Mouse (Mus musculus): ENCODE results near the gene Surf4. TPM values are rescaled to one million over a fixed set of nuclear protein-coding genes. Genes with fewer than 3 reads are reported as not detected.
A peak's percentile ranks its signal among the peaks of the same experiment; 100 is the strongest.

Surf4 gene
- polyA plus RNA-seq, 1 experiment from 2014 or later: 121 TPM

- Histone ChIP-seq H3K4me3 (ENCODE audit: low read depth, low read length) (no peak overlapping the region), H3K27ac (ENCODE audit: low read length) (peak overlapping the region; percentile 65), H3K27me3 (ENCODE audit: control insufficient read depth, insufficient read depth, low read depth, low read length) (no peaks in the 10 kb centered on the region), H3K4me1 (ENCODE audit: control insufficient read depth, low read depth, low read length) (peaks cover 13% of the 10 kb centered on the region), H3K4me2 (ENCODE audit: low read depth, low read length) (no peak overlapping the region), H3K9ac (ENCODE audit: low read depth, low read length) (no peak overlapping the region), H3K36me3 (ENCODE audit: control insufficient read depth, insufficient read depth) (peaks cover 32% of the 10 kb centered on the region), H3K9me3 (replicated peaks; ENCODE audit: control insufficient read depth, low read length) (no peaks in the 10 kb centered on the region)
- ATAC-seq (ENCODE audit: low read depth): peak; percentile 53
- WGBS (ENCODE audit: insufficient replicate concordance): 64% methylated on average over 2 of the region's 2 CpGs
Observed at GRCm38 (mm10) chr2:26957488-26957859, 23.7 kb upstream of the Surf4 start.

DNA sequence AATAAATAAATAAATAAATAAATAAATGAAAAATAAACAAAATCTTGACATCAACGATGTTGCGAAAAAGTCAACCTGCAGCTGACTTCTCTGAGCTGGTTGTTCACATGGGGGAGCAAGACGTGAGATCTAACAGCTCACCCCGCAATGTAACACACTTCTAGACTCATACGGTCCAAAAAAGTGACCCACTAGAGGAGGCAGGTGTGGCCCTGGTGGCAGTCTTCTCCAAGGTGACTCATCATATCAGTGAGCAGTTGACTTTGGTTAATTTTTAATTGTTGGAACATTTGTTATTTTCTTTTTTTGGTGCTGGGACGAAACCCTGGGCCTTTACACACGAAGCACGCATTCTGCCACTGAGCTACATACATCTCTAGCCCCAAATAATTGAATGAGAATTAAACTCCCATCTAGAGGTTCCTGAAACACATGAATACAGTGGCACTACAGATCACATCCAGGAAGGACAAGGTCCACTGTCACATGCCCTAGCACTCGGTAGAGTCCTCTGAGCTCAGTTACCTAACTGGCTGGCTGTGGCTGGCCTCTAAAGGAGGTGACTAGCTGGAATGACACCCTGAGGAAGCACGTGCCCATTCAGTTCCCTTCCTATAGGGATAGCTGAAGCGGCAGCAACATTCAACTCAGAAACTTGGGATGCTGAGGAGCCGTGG lies 23.2 kb upstream of the Surf4 start:
- ATAC-seq (ENCODE audit: low read depth): peak; percentile 86
- H3K27me3 ChIP-seq (ENCODE audit: control insufficient read depth, insufficient read depth, low read depth, low read length): no peaks in the 10 kb centered on the region
- no peak overlapping the region for H3K4me3 ChIP-seq (ENCODE audit: low read depth, low read length)
- peak overlapping the region; percentile 65 for H3K27ac ChIP-seq (ENCODE audit: low read length)
- peaks cover 33% of the 10 kb centered on the region for H3K36me3 ChIP-seq (ENCODE audit: control insufficient read depth, insufficient read depth)
- no peak overlapping the region for H3K4me2 ChIP-seq (ENCODE audit: low read depth, low read length)
- WGBS (ENCODE audit: insufficient replicate concordance): 73% methylated on average over 12 of the region's 12 CpGs
- H3K9ac ChIP-seq (ENCODE audit: low read depth, low read length): no peak overlapping the region
- no peaks in the 10 kb centered on the region for H3K9me3 ChIP-seq (replicated peaks; ENCODE audit: control insufficient read depth, low read length)
- H3K4me1 ChIP-seq (ENCODE audit: control insufficient read depth, low read depth, low read length): peaks cover 8% of the 10 kb centered on the region

GRCm38 (mm10) chr2:26954735-26955395 lies 21.1 kb upstream of the Surf4 start:
- H3K27ac ChIP-seq (ENCODE audit: low read length): no peak overlapping the region
- H3K9ac ChIP-seq (ENCODE audit: low read depth, low read length): no peak overlapping the region
- no peak for ATAC-seq (ENCODE audit: low read depth)
- 70% methylated on average over 2 of the region's 2 CpGs for WGBS (ENCODE audit: insufficient replicate concordance)
- H3K4me1 ChIP-seq (ENCODE audit: control insufficient read depth, low read depth, low read length): peaks cover 4% of the 10 kb centered on the region; the same call in 1 of the 2 replicates
- H3K36me3 ChIP-seq (ENCODE audit: control insufficient read depth, insufficient read depth): peaks cover 31% of the 10 kb centered on the region
- H3K4me3 ChIP-seq (ENCODE audit: low read depth, low read length): no peak overlapping the region
- no peak overlapping the region for H3K4me2 ChIP-seq (ENCODE audit: low read depth, low read length)
- H3K27me3 ChIP-seq (ENCODE audit: control insufficient read depth, insufficient read depth, low read depth, low read length): no peaks in the 10 kb centered on the region
- no peaks in the 10 kb centered on the region for H3K9me3 ChIP-seq (replicated peaks; ENCODE audit: control insufficient read depth, low read length)

DNA sequence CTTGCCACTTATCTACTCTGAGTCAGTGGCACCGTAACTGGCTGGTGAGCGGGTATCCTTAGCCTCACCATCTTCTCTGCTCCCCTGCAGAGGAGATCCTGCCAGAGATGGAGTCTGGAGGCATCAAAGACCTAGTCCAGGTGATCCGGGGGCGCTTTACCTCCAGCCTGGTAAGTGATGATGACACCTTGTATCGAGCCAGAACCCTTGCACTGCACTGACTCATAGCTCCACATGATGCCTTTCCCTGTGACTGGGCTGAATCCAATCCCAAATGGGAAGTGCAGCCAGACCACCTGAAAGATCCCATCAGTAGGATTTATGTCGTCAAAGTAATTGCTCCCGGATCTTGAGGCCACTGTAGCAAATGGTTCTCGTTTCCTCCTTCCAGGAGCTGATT lies 19.1 kb upstream of the Surf4 start:
- Histone ChIP-seq H3K4me3 (ENCODE audit: low read depth, low read length) (no peak overlapping the region), H3K36me3 (ENCODE audit: control insufficient read depth, insufficient read depth) (peaks cover 20% of the 10 kb centered on the region), H3K4me2 (ENCODE audit: low read depth, low read length) (no peak overlapping the region), H3K27ac (ENCODE audit: low read length) (no peak overlapping the region), H3K9me3 (replicated peaks; ENCODE audit: control insufficient read depth, low read length) (no peaks in the 10 kb centered on the region), H3K4me1 (ENCODE audit: control insufficient read depth, low read depth, low read length) (peaks cover 1% of the 10 kb centered on the region; the same call in 1 of the 2 replicates), H3K9ac (ENCODE audit: low read depth, low read length) (no peak overlapping the region), H3K27me3 (ENCODE audit: control insufficient read depth, insufficient read depth, low read depth, low read length) (no peaks in the 10 kb centered on the region)
- no peak for ATAC-seq (ENCODE audit: low read depth)
- 85% methylated on average over 8 of the region's 8 CpGs for WGBS (ENCODE audit: insufficient replicate concordance)

GRCm38 (mm10) chr2:26952193-26952592 lies 18.5 kb upstream of the Surf4 start:
- peaks cover 18% of the 10 kb centered on the region for H3K36me3 ChIP-seq (ENCODE audit: control insufficient read depth, insufficient read depth)
- no peaks in the 10 kb centered on the region for H3K9me3 ChIP-seq (replicated peaks; ENCODE audit: control insufficient read depth, low read length)

GRCm38 (mm10) chr2:26951346-26951905 lies 17.7 kb upstream of the Surf4 start:
- H3K4me3 ChIP-seq (ENCODE audit: low read depth, low read length): no peak overlapping the region
- no peak for ATAC-seq (ENCODE audit: low read depth)
- no peaks in the 10 kb centered on the region for H3K27me3 ChIP-seq (ENCODE audit: control insufficient read depth, insufficient read depth, low read depth, low read length)
- no peaks in the 10 kb centered on the region for H3K4me1 ChIP-seq (ENCODE audit: control insufficient read depth, low read depth, low read length)
- no peak overlapping the region for H3K4me2 ChIP-seq (ENCODE audit: low read depth, low read length)
- H3K36me3 ChIP-seq (ENCODE audit: control insufficient read depth, insufficient read depth): peaks cover 16% of the 10 kb centered on the region
- no peak overlapping the region for H3K9ac ChIP-seq (ENCODE audit: low read depth, low read length)
- no peaks in the 10 kb centered on the region for H3K9me3 ChIP-seq (replicated peaks; ENCODE audit: control insufficient read depth, low read length)
- WGBS (ENCODE audit: insufficient replicate concordance): 79% methylated on average over 8 of the region's 8 CpGs
- no peak overlapping the region for H3K27ac ChIP-seq (ENCODE audit: low read length)

More at GRCm38 (mm10) chr2:26952193-26952592, 18.5 kb upstream of the Surf4 start:
- H3K4me3 ChIP-seq (ENCODE audit: low read depth, low read length): no peak overlapping the region
- H3K4me1 ChIP-seq (ENCODE audit: control insufficient read depth, low read depth, low read length): no peaks in the 10 kb centered on the region
- no peaks in the 10 kb centered on the region for H3K27me3 ChIP-seq (ENCODE audit: control insufficient read depth, insufficient read depth, low read depth, low read length)
- no peak for ATAC-seq (ENCODE audit: low read depth)
- H3K27ac ChIP-seq (ENCODE audit: low read length): no peak overlapping the region
- WGBS (ENCODE audit: insufficient replicate concordance): 78% methylated on average over 4 of the region's 4 CpGs
- H3K9ac ChIP-seq (ENCODE audit: low read depth, low read length): no peak overlapping the region
- no peak overlapping the region for H3K4me2 ChIP-seq (ENCODE audit: low read depth, low read length)

DNA sequence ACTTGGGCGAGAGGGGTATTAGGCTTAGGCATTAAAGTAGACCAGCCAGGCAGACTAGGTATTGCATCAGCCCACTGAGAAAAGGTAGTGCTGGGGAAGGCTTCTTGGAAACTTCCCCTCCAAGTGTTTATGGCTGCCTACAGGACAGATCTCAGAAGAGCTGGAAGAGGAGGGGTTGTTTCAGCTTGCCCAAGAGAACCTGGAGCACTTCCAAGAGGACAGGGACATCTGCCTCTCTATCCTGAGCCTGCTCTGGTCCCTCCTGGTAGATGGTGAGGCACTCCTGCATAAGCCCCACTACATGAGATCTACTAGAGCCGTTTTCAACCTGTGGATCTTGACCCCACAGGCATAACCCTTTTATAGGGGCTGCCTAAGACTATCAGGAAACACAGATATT lies 16.7 kb upstream of the Surf4 start:
- no peak overlapping the region for H3K4me3 ChIP-seq (ENCODE audit: low read depth, low read length)
- H3K9me3 ChIP-seq (replicated peaks; ENCODE audit: control insufficient read depth, low read length): no peaks in the 10 kb centered on the region
- no peak overlapping the region for H3K27ac ChIP-seq (ENCODE audit: low read length)
- no peak for ATAC-seq (ENCODE audit: low read depth)
- no peaks in the 10 kb centered on the region for H3K4me1 ChIP-seq (ENCODE audit: control insufficient read depth, low read depth, low read length)
- no peak overlapping the region for H3K4me2 ChIP-seq (ENCODE audit: low read depth, low read length)
- H3K27me3 ChIP-seq (ENCODE audit: control insufficient read depth, insufficient read depth, low read depth, low read length): no peaks in the 10 kb centered on the region
- peaks cover 15% of the 10 kb centered on the region for H3K36me3 ChIP-seq (ENCODE audit: control insufficient read depth, insufficient read depth)
- no peak overlapping the region for H3K9ac ChIP-seq (ENCODE audit: low read depth, low read length)
- WGBS (ENCODE audit: insufficient replicate concordance): 58% methylated on average over 2 of the region's 2 CpGs

DNA sequence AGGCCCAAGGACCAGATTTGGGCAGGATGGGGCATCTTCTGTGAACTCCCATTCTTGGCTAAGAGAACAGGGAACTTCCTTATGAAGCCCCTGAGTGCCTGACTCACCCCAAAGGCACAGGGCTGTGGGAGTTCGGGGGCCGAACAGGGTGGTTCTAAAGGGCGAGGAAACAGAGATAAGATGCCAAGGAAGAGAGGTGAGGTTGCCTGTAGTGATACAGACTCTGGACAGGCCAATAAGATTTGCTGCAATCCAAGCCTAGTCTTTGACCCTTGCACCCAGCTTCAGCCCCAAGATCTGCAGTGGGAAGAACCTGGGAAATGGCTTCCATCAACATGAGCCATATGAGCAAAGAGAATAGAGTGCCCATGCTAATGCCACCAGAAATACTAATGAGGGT lies 9.5 kb upstream of the Surf4 start:
- Histone ChIP-seq H3K27me3 (ENCODE audit: control insufficient read depth, insufficient read depth, low read depth, low read length) (no peaks in the 10 kb centered on the region), H3K4me3 (ENCODE audit: low read depth, low read length) (no peak overlapping the region), H3K36me3 (ENCODE audit: control insufficient read depth, insufficient read depth) (no peaks in the 10 kb centered on the region), H3K9me3 (replicated peaks; ENCODE audit: control insufficient read depth, low read length) (no peaks in the 10 kb centered on the region), H3K27ac (ENCODE audit: low read length) (no peak overlapping the region), H3K4me2 (ENCODE audit: low read depth, low read length) (no peak overlapping the region), H3K4me1 (ENCODE audit: control insufficient read depth, low read depth, low read length) (no peaks in the 10 kb centered on the region), H3K9ac (ENCODE audit: low read depth, low read length) (no peak overlapping the region)
- no peak for ATAC-seq (ENCODE audit: low read depth)
- WGBS (ENCODE audit: insufficient replicate concordance): 45% methylated on average over 3 of the region's 3 CpGs

- Histone ChIP-seq H3K27me3 (ENCODE audit: control insufficient read depth, insufficient read depth, low read depth, low read length) (no peaks in the 10 kb centered on the region), H3K4me3 (ENCODE audit: low read depth, low read length) (no peak overlapping the region), H3K36me3 (ENCODE audit: control insufficient read depth, insufficient read depth) (no peaks in the 10 kb centered on the region), H3K4me1 (ENCODE audit: control insufficient read depth, low read depth, low read length) (no peaks in the 10 kb centered on the region), H3K9ac (ENCODE audit: low read depth, low read length) (no peak overlapping the region), H3K27ac (ENCODE audit: low read length) (no peak overlapping the region), H3K9me3 (replicated peaks; ENCODE audit: control insufficient read depth, low read length) (no peaks in the 10 kb centered on the region), H3K4me2 (ENCODE audit: low read depth, low read length) (no peak overlapping the region)
- ATAC-seq (ENCODE audit: low read depth): peak; percentile 60
- WGBS (ENCODE audit: insufficient replicate concordance): 28% methylated on average over 5 of the region's 5 CpGs
Observed at GRCm38 (mm10) chr2:26941539-26941938, 7.8 kb upstream of the Surf4 start.

All from liver, embryonic 16.5 days (tissue).